Mouse (Mus musculus) heart, adult 2 months (tissue): ENCODE measurements around the gene Ghr.

Experiments
- CTCF ChIP-seq: fragments of 200-600 bp; IDR thresholded peaks from 2 replicates; pipeline ENCODE4 v1.8.1; 2022; ENCODE audit warnings: antibody characterized with exemption, mild to moderate bottlenecking, moderate library complexity
- EP300 ChIP-seq: fragments of 200-500 bp; IDR thresholded peaks from 2 replicates; pipeline ENCODE4 v1.6.1; 2011; ENCODE audit warnings: low read depth, low read length, control low read depth; ENCODE audit not compliant: insufficient read depth
- POLR2A ChIP-seq: fragments of 200-500 bp; IDR thresholded peaks from 2 replicates; pipeline ENCODE4 v1.6.1; 2011; ENCODE audit warnings: mild to moderate bottlenecking, low read depth, low read length, control low read depth; ENCODE audit not compliant: insufficient read depth

- TF ChIP-seq POLR2A (no peak), CTCF (no peak), EP300 (no peak)
Measured at GRCm38 (mm10) chr15:3485367-3485766, 97.9 kb downstream of the Ghr start.
